Mouse (Mus musculus) liver, adult 2 months (tissue): ENCODE measurements around the gene Ptgs1. TPM values are rescaled to one million over a fixed set of nuclear protein-coding genes. Genes with fewer than 3 reads are reported as not detected.
A peak's percentile ranks its signal among the peaks of the same experiment; 100 is the strongest.

Experiments used
- DNase-seq: peaks from one replicate; pipeline ENCODE4 v3.0.0-alpha.2; 2011; ENCODE audit warnings: low read depth, low spot score; ENCODE audit errors: extremely low read depth
- H3K27ac ChIP-seq: fragments of 200-500 bp; replicated peaks from 2 replicates; pipeline ENCODE4 v1.5.1; 2012; ENCODE audit warnings: low read depth, mild to moderate bottlenecking, control low read depth, inconsistent platforms, low read length; ENCODE audit not compliant: insufficient read depth
- H3K27me3 ChIP-seq: fragments of 200-500 bp; 2 replicates; pipeline ENCODE4 v1.6.1; 2012; ENCODE audit warnings: mild to moderate bottlenecking, moderate library complexity, low read length, inconsistent platforms; ENCODE audit not compliant: control insufficient read depth, insufficient read depth
- H3K36me3 ChIP-seq: fragments of 200-500 bp; 2 replicates; pipeline ENCODE4 v1.6.1; 2012; ENCODE audit warnings: low read length, inconsistent platforms; ENCODE audit not compliant: control insufficient read depth, insufficient read depth
- H3K4me1 ChIP-seq: fragments of 200-500 bp; 2 replicates; pipeline ENCODE4 v1.6.1; 2011; ENCODE audit warnings: low read length; ENCODE audit not compliant: control insufficient read depth, insufficient read depth
- H3K4me3 ChIP-seq: fragments of 200-500 bp; 2 replicates; pipeline ENCODE4 v1.5.1; 2011; ENCODE audit warnings: low read depth, mild to moderate bottlenecking, control low read depth, low read length, moderate library complexity; ENCODE audit not compliant: insufficient read depth
- H3K79me2 ChIP-seq: fragments of 200-500 bp; 2 replicates; pipeline ENCODE4 v1.6.1; 2012; ENCODE audit warnings: inconsistent platforms, mild to moderate bottlenecking, low read length, moderate library complexity; ENCODE audit not compliant: control insufficient read depth, insufficient read depth
- H3K9ac ChIP-seq: fragments of 200-500 bp; 2 replicates; pipeline ENCODE4 v1.6.1; 2012; ENCODE audit warnings: low read depth, mild to moderate bottlenecking, control low read depth, inconsistent platforms, low read length
- CTCF ChIP-seq: fragments of 200-500 bp; IDR thresholded peaks from 2 replicates; pipeline ENCODE4 v1.5.1; 2011; ENCODE audit warnings: low read depth, low read length, control low read depth
- POLR2A ChIP-seq: fragments of 200-500 bp; IDR thresholded peaks from 2 replicates; pipeline ENCODE4 v1.6.1; 2011; ENCODE audit warnings: low read length, control low read depth; ENCODE audit not compliant: insufficient read depth; ENCODE audit errors: extremely low read depth
- WGBS: fragments of 180-500 bp; shearing (Covaris S2); methylation state at CpG from one replicate; pipeline ENCODE4 v1.1.7; 2018; 5-methylcytosine and 5-hydroxymethylcytosine counted together
- polyA plus RNA-seq: library from polyadenylated mRNA; depleted of rRNA; stranded (reverse); fragments of >200 nt; gene quantifications from 2 replicates; pipeline ENCODE4 v1.2.3, GENCODE M21; 2012
- total RNA-seq: library from RNA; depleted of rRNA; stranded (reverse); fragments of >200 nt; gene quantifications from 2 replicates; pipeline ENCODE4 v1.2.3, GENCODE M21; 2014

Ptgs1 gene
- total and polyA plus RNA-seq, 2 experiments: 10.9 to 14.4 TPM

GRCm38 (mm10) chr2:36201756-36202610 is 28.2 kb upstream of the Ptgs1 start:
- H3K79me2 ChIP-seq: no peaks in the 10 kb centered on the region

GRCm38 (mm10) chr2:36202611-36202880 is 27.7 kb upstream of the Ptgs1 start:
- H3K79me2 ChIP-seq: no peaks in the 10 kb centered on the region
- no peaks in the 10 kb centered on the region for H3K36me3 ChIP-seq
- 20% methylated on average over 5 of the region's 5 CpGs for WGBS
- H3K27ac ChIP-seq: no peak overlapping the region
- H3K4me3 ChIP-seq: no peak overlapping the region
- no peaks in the 10 kb centered on the region for H3K4me1 ChIP-seq
- DNase-seq: no peak
- H3K9ac ChIP-seq: no peak overlapping the region
- TF ChIP-seq POLR2A (no peak), CTCF (no peak)
- H3K27me3 ChIP-seq: peaks cover 5% of the 10 kb centered on the region; the same call in 1 of the 2 replicates

More at GRCm38 (mm10) chr2:36201756-36202610, 28.2 kb upstream of the Ptgs1 start:
- H3K9ac ChIP-seq: no peak overlapping the region
- WGBS: 38% methylated on average over 18 of the region's 18 CpGs
- H3K27ac ChIP-seq: no peak overlapping the region
- H3K4me1 ChIP-seq: no peaks in the 10 kb centered on the region
- TF ChIP-seq CTCF: no peak
- no peak for TF ChIP-seq POLR2A
- H3K4me3 ChIP-seq: no peak overlapping the region
- DNase-seq: no peak
- H3K36me3 ChIP-seq: no peaks in the 10 kb centered on the region
- peaks cover 5% of the 10 kb centered on the region; the same call in 1 of the 2 replicates for H3K27me3 ChIP-seq

DNA sequence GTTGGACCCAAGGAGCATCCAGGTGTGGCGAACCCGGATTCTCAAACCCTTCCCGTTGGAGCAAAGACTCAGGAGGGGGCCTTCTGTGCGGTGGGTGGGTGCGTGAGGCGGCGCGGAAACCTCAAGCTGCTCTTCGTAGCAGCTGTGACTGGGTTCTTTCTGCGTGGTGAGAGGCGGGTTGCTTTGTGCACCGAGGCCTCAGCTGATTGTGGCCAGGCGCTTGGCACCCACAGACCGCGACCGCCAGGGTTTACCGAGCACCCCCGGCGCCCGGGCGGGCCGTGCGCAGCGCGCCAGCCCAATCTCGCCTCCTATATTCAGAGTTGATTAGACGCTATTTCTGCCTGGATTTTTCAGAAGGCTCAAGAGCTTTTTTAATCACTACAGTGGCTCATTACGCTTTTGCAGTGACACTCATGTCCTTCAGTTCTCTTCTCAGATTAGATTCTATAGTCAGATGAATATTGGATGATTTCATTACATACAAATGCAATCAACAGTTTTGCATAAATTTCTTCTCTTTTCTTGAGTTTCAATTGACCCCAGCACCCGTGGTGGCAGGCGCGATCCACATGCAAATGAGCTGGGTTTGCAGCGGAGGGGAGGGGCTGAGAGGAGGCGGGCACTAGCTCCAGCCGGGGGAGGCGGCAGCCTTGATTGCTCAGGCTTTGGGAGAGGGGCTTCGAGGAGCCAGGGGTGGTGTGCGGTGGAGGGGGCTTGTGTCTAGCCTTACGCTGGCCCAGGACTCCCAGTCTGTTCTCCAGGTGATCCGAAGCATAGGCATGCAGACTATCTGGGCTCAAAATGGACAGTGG is 27.0 kb upstream of the Ptgs1 start:
- H3K4me1 ChIP-seq: no peaks in the 10 kb centered on the region
- 4% methylated on average over 39 of the region's 39 CpGs for WGBS
- no peak for TF ChIP-seq POLR2A
- TF ChIP-seq CTCF: no peak
- DNase-seq: no peak
- no peak overlapping the region for H3K27ac ChIP-seq
- H3K79me2 ChIP-seq: no peaks in the 10 kb centered on the region
- H3K36me3 ChIP-seq: no peaks in the 10 kb centered on the region
- peaks cover 5% of the 10 kb centered on the region; the same call in 1 of the 2 replicates for H3K27me3 ChIP-seq
- no peak overlapping the region for H3K9ac ChIP-seq
- H3K4me3 ChIP-seq: peak overlapping the region; percentile 21; the same call in 1 of the 2 replicates

- no peak overlapping the region for H3K4me3 ChIP-seq
- H3K9ac ChIP-seq: no peak overlapping the region
- 80% methylated on average over 4 of the region's 4 CpGs for WGBS
- no peaks in the 10 kb centered on the region for H3K4me1 ChIP-seq
- no peak overlapping the region for H3K27ac ChIP-seq
- peaks cover 5% of the 10 kb centered on the region; the same call in 1 of the 2 replicates for H3K27me3 ChIP-seq
- TF ChIP-seq POLR2A: no peak
- TF ChIP-seq CTCF: no peak
- H3K36me3 ChIP-seq: no peaks in the 10 kb centered on the region
- no peaks in the 10 kb centered on the region for H3K79me2 ChIP-seq
- no peak for DNase-seq
Observed at GRCm38 (mm10) chr2:36204595-36204994, 25.6 kb upstream of the Ptgs1 start.

- DNase-seq: no peak
- WGBS: 93% methylated on average over 11 of the region's 11 CpGs
- Histone ChIP-seq H3K9ac (no peak overlapping the region), H3K27me3 (peaks cover 5% of the 10 kb centered on the region; the same call in 1 of the 2 replicates), H3K79me2 (no peaks in the 10 kb centered on the region), H3K4me1 (no peaks in the 10 kb centered on the region), H3K36me3 (no peaks in the 10 kb centered on the region), H3K27ac (no peak overlapping the region), H3K4me3 (no peak overlapping the region)
- TF ChIP-seq CTCF: no peak
- no peak for TF ChIP-seq POLR2A
Observed at GRCm38 (mm10) chr2:36207071-36207470, 23.2 kb upstream of the Ptgs1 start.
